In genomic region chr7:126168584-126168983, GRCm38 (mm10) we compare ENCODE assay signal across 22 mouse cellular contexts. TPM values are rescaled to one million over a fixed set of nuclear protein-coding genes. Genes with fewer than 3 reads are reported as not detected.
A peak's percentile ranks its signal among the peaks of the same experiment; 100 is the strongest.
DNase-seq lines count a peak whose midpoint lies in the region; ATAC-seq and TF ChIP-seq lines count a peak whose summit lies in the region.
"Had no signal": no experiment of that assay in that cellular context is flagged by ENCODE, and none has a peak within 500 bp of the region (broad histone marks: within the 10 kb centered on the region; RNA-seq: fewer than 3 reads in every experiment).

No protein-coding gene starts in this region.

- no peaks in the 10 kb centered on the region for H3K4me1 ChIP-seq in embryonic facial prominence, embryonic 14.5 days (ENCODE audit: control insufficient read depth, insufficient read depth, low read length)
- peaks cover 10% of the 10 kb centered on the region; the same call in 1 of the 2 replicates for H3K4me1 ChIP-seq in embryonic facial prominence, embryonic 10.5 days
- no peaks in the 10 kb centered on the region for H3K4me1 ChIP-seq in lung, postnatal 0 days (ENCODE audit: insufficient read depth, low read depth, low read length)
- H3K4me1 ChIP-seq in stomach, embryonic 14.5 days (ENCODE audit: control insufficient read depth, insufficient read depth, low read length): no peaks in the 10 kb centered on the region
- H3K4me1 ChIP-seq: embryonic facial prominence, embryonic 12.5 days; forebrain, embryonic 12.5 days; hindbrain, embryonic 12.5 days had no signal

- DNase-seq in embryonic facial prominence, embryonic 14.5 days (ENCODE audit: low spot score): no peak
- DNase-seq in embryonic facial prominence, embryonic 10.5 days (ENCODE audit: low spot score): no peak
- DNase-seq in lung, postnatal 0 days (ENCODE audit: low spot score): peak; percentile 23
- DNase-seq in lung, postnatal 4 days: no peak
- no peak for DNase-seq in Muller cell, postnatal 12 days (ENCODE audit: inconsistent ontology term)
- DNase-seq in frontal cortex, postnatal 25 days (ENCODE audit: low spot score in 2 of 2): no peak
- DNase-seq: adrenal gland, postnatal 14 days; cerebellum, adult 2 months; cerebellum, postnatal 10 days; embryo, embryonic 11 days; gastrocnemius, postnatal 14 days; heart, postnatal 10 days; heart, postnatal 4 days had no signal

- no peak overlapping the region for H3K4me3 ChIP-seq in embryonic facial prominence, embryonic 14.5 days (ENCODE audit: low read depth, low read length)
- no peak overlapping the region for H3K4me3 ChIP-seq in embryonic facial prominence, embryonic 10.5 days
- no peak overlapping the region for H3K4me3 ChIP-seq in lung, postnatal 0 days (ENCODE audit: low read depth, low read length)
- no peak overlapping the region for H3K4me3 ChIP-seq in stomach, embryonic 14.5 days (ENCODE audit: low read depth, low read length)
- H3K4me3 ChIP-seq: embryonic facial prominence, embryonic 12.5 days; forebrain, embryonic 12.5 days; heart, embryonic 10.5 days; hindbrain, embryonic 12.5 days had no signal

- no peaks in the 10 kb centered on the region for H3K27me3 ChIP-seq in embryonic facial prominence, embryonic 14.5 days (replicated peaks; ENCODE audit: control insufficient read depth, insufficient read depth, low read length)
- H3K27me3 ChIP-seq in embryonic facial prominence, embryonic 10.5 days (replicated peaks; ENCODE audit: low read depth, poor library complexity, severe bottlenecking): no peaks in the 10 kb centered on the region
- H3K27me3 ChIP-seq in lung, postnatal 0 days (replicated peaks; ENCODE audit: insufficient read depth, low read length): no peaks in the 10 kb centered on the region
- H3K27me3 ChIP-seq in stomach, embryonic 14.5 days (ENCODE audit: control insufficient read depth, insufficient read depth, low read length): no peaks in the 10 kb centered on the region
- H3K27me3 ChIP-seq: embryonic facial prominence, embryonic 12.5 days; forebrain, embryonic 12.5 days; hindbrain, embryonic 12.5 days; Patski had no signal

- TF ChIP-seq CTCF in lung, postnatal 0 days (IDR thresholded peaks at IDR 0.05): no peak

- no peak for TF ChIP-seq EP300 in lung, postnatal 0 days (IDR thresholded peaks at IDR 0.05)

- peak; percentile 50; the same call in 1 of the 2 replicates for ATAC-seq in embryonic facial prominence, embryonic 14.5 days (ENCODE audit: low read depth)
- ATAC-seq in lung, postnatal 0 days: no peak; the same call in 1 of the 2 replicates
- ATAC-seq in stomach, embryonic 14.5 days (ENCODE audit: insufficient number of reproducible peaks, insufficient read depth, low FRiP score, low read depth): peak; percentile 63
- ATAC-seq: activated CD4-positive, CD25-positive, alpha-beta regulatory T cell, adult 4 months; forebrain, embryonic 16.5 days; hindbrain, embryonic 16.5 days; Patski had no signal

- WGBS in embryonic facial prominence, embryonic 14.5 days: 79% methylated on average over 6 of the region's 6 CpGs
- WGBS in embryonic facial prominence, embryonic 10.5 days: 94% methylated on average over 6 of the region's 6 CpGs
- 78% methylated on average over 6 of the region's 6 CpGs for WGBS in lung, postnatal 0 days
- 75% methylated on average over 6 of the region's 6 CpGs for WGBS in stomach, embryonic 14.5 days

- H3K9me3 ChIP-seq in embryonic facial prominence, embryonic 14.5 days (ENCODE audit: control insufficient read depth, low read length): no peaks in the 10 kb centered on the region
- no peaks in the 10 kb centered on the region for H3K9me3 ChIP-seq in embryonic facial prominence, embryonic 10.5 days
- no peaks in the 10 kb centered on the region for H3K9me3 ChIP-seq in lung, postnatal 0 days (ENCODE audit: low read length)
- no peaks in the 10 kb centered on the region for H3K9me3 ChIP-seq in stomach, embryonic 14.5 days (ENCODE audit: control insufficient read depth, low read depth, low read length)
- H3K9me3 ChIP-seq: embryonic facial prominence, embryonic 12.5 days; forebrain, embryonic 12.5 days; heart, embryonic 10.5 days; hindbrain, embryonic 12.5 days had no signal

- H3K9ac ChIP-seq in embryonic facial prominence, embryonic 14.5 days (ENCODE audit: low read depth, low read length): no peak overlapping the region
- H3K9ac ChIP-seq in lung, postnatal 0 days (replicated peaks; ENCODE audit: low read depth): no peak overlapping the region
- H3K9ac ChIP-seq in stomach, embryonic 14.5 days (replicated peaks; ENCODE audit: low read depth, low read length): no peak overlapping the region
- H3K9ac ChIP-seq: embryonic facial prominence, embryonic 12.5 days; forebrain, embryonic 12.5 days; hindbrain, embryonic 12.5 days had no signal

- peaks cover 59% of the 10 kb centered on the region for H3K36me3 ChIP-seq in embryonic facial prominence, embryonic 14.5 days (ENCODE audit: control insufficient read depth, insufficient read depth, low read length)
- peaks cover 94% of the 10 kb centered on the region for H3K36me3 ChIP-seq in embryonic facial prominence, embryonic 10.5 days (replicated peaks)
- H3K36me3 ChIP-seq in lung, postnatal 0 days (ENCODE audit: insufficient read depth, low read length): no peaks in the 10 kb centered on the region
- H3K36me3 ChIP-seq in stomach, embryonic 14.5 days (ENCODE audit: control insufficient read depth, insufficient read depth, low read length): peaks cover 22% of the 10 kb centered on the region; the same call in 1 of the 2 replicates

- H3K27ac ChIP-seq in embryonic facial prominence, embryonic 14.5 days (replicated peaks; ENCODE audit: low read depth, low read length): no peak overlapping the region
- no peak overlapping the region for H3K27ac ChIP-seq in embryonic facial prominence, embryonic 10.5 days (replicated peaks)
- H3K27ac ChIP-seq in lung, postnatal 0 days (ENCODE audit: low read length): no peak overlapping the region
- H3K27ac ChIP-seq in stomach, embryonic 14.5 days (ENCODE audit: low read length): no peak overlapping the region
- H3K27ac ChIP-seq: embryonic facial prominence, embryonic 12.5 days; forebrain, embryonic 12.5 days; heart, embryonic 10.5 days; hindbrain, embryonic 12.5 days had no signal

- no peak overlapping the region for H3K4me2 ChIP-seq in embryonic facial prominence, embryonic 14.5 days (ENCODE audit: low read depth, low read length)
- no peak overlapping the region for H3K4me2 ChIP-seq in lung, postnatal 0 days (replicated peaks; ENCODE audit: low read depth, low read length)
- H3K4me2 ChIP-seq in stomach, embryonic 14.5 days (replicated peaks; ENCODE audit: low read depth, low read length): no peak overlapping the region
- H3K4me2 ChIP-seq: embryonic facial prominence, embryonic 12.5 days; forebrain, embryonic 12.5 days; hindbrain, embryonic 12.5 days had no signal

RNA-seq across cellular contexts. Expression of gene Xpo6, which starts 31.7 kb away (rescaled TPM):
- 53.3 and 54.3 TPM in 2 replicates for polyA plus RNA-seq in embryonic facial prominence, embryonic 14.5 days (2014; fragmentation: Nextera tagmentation; extraction: Ambion mirVana)
- polyA plus RNA-seq in embryonic facial prominence, embryonic 10.5 days (2016; fragmentation: Nextera tagmentation; extraction: Ambion mirVana): 70.2 and 74.3 TPM in 2 replicates
- polyA plus RNA-seq in lung, postnatal 0 days (2015; fragmentation: Nextera tagmentation; extraction: Ambion mirVana): 19.7 and 20.8 TPM in 2 replicates
- polyA plus RNA-seq in stomach, embryonic 14.5 days (2014; fragmentation: Nextera tagmentation; extraction: Ambion mirVana): 65.9 and 73.6 TPM in 2 replicates
